In the genomic region with DNA sequence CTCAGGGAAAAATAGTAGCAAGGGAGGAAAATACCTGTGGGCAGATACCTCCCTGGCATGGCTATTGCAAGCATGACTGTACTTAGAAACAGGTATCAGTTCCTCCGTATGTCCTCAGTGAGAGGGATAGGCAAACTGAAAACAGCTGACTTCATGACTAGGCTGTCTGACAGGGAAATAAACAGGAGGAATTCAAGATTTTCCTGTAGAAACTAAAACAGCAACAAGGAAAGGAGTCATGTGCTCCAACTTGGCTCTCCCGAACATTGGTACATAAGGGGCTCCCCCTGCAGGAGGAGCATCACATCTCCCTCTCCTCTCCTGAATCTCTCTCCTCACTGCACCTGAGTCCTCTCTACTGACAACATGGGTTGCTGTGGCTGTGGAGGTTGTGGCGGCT, we compare ENCODE assay signal across 20 mouse cellular contexts. TPM values are rescaled to one million over a fixed set of nuclear protein-coding genes. Genes with fewer than 3 reads are reported as not detected.
DNase-seq lines count a peak whose midpoint lies in the region; ATAC-seq and TF ChIP-seq lines count a peak whose summit lies in the region.
"Had no signal": no experiment of that assay in that cellular context is flagged by ENCODE, and none has a peak within 500 bp of the region (broad histone marks: within the 10 kb centered on the region; RNA-seq: fewer than 3 reads in every experiment).

Gene A030005L19Rik (plus strand): TSS at position 301 of the 400 bp plus-strand sequence.

- H3K9ac ChIP-seq in intestine, postnatal 0 days (ENCODE audit: low read depth, low read length), result no peak within 1 kb of the TSS
- no peak within 1 kb of the TSS for H3K9ac ChIP-seq in intestine, embryonic 15.5 days
- H3K9ac ChIP-seq: liver, embryonic 15.5 days had no signal

- 0 out of 2 replicates have a peak, but pooled peaks have one; percentile 24 for ATAC-seq in intestine, postnatal 0 days
- no peak for ATAC-seq in intestine, embryonic 15.5 days
- ATAC-seq: midbrain, embryonic 16.5 days had no signal

- H3K36me3 ChIP-seq in intestine, postnatal 0 days (ENCODE audit: control insufficient read depth, insufficient read depth), result no peaks in the 10 kb centered on the region
- H3K36me3 ChIP-seq in intestine, embryonic 15.5 days, result no peaks in the 10 kb centered on the region

- no peak within 1 kb of the TSS for H3K27ac ChIP-seq in intestine, postnatal 0 days (ENCODE audit: low read depth, low read length)
- no peak within 1 kb of the TSS for H3K27ac ChIP-seq in intestine, embryonic 15.5 days
- H3K27ac ChIP-seq: liver, embryonic 15.5 days had no signal

- no peak within 1 kb of the TSS for H3K4me2 ChIP-seq in intestine, postnatal 0 days (replicated peaks; ENCODE audit: low read depth)
- no peak within 1 kb of the TSS for H3K4me2 ChIP-seq in intestine, embryonic 15.5 days (replicated peaks)
- H3K4me2 ChIP-seq: liver, embryonic 15.5 days had no signal

- H3K4me3 ChIP-seq in intestine, postnatal 0 days (ENCODE audit: low read depth, low read length), result no peak within 1 kb of the TSS
- no peak within 1 kb of the TSS for H3K4me3 ChIP-seq in intestine, embryonic 15.5 days (replicated peaks)
- H3K4me3 ChIP-seq in lung, adult 2 months (replicated peaks; ENCODE audit: extremely low read depth, low read depth, low read length), result no peak within 1 kb of the TSS
- H3K4me3 ChIP-seq: liver, embryonic 15.5 days; megakaryocyte, embryonic 14.5 days had no signal

- H3K9me3 ChIP-seq in intestine, postnatal 0 days (ENCODE audit: control insufficient read depth), result no peaks in the 10 kb centered on the region
- no peaks in the 10 kb centered on the region for H3K9me3 ChIP-seq in intestine, embryonic 15.5 days
- H3K9me3 ChIP-seq: liver, embryonic 15.5 days; megakaryocyte, embryonic 14.5 days had no signal

- no peak for DNase-seq in lung, adult 2 months
- no peak for DNase-seq in lung, postnatal 14 days
- DNase-seq in ES-CJ7 (ENCODE audit: low read depth, low spot score), result peak; percentile 48
- DNase-seq in lung, postnatal 10 days, result peak; percentile 7
- DNase-seq in cerebellum, adult 11 months, result no peak
- no peak for DNase-seq in frontal cortex, adult 2 months (ENCODE audit: extremely low spot score in 1 of 2, low spot score in 1 of 2)
- DNase-seq: adrenal gland, postnatal 36 days; cerebellum, adult 9-10 months; gastrocnemius, postnatal 25 days; kidney, postnatal 25 days; right cerebral cortex, adult 18-20 months had no signal

- TF ChIP-seq CTCF in intestine, postnatal 0 days (IDR thresholded peaks at IDR 0.05; ENCODE audit: low read depth), result peak; percentile 53
- peak; percentile 22; the same call in 1 of the 2 replicates for TF ChIP-seq CTCF in lung, adult 2 months (IDR thresholded peaks at IDR 0.05; ENCODE audit: insufficient read depth, low read length)

- H3K27me3 ChIP-seq in intestine, postnatal 0 days (replicated peaks; ENCODE audit: control insufficient read depth, insufficient read depth, low read length), result no peaks in the 10 kb centered on the region
- H3K27me3 ChIP-seq in intestine, embryonic 15.5 days (replicated peaks), result no peaks in the 10 kb centered on the region
- H3K27me3 ChIP-seq: liver, embryonic 15.5 days; megakaryocyte, embryonic 14.5 days had no signal

- no peaks in the 10 kb centered on the region for H3K4me1 ChIP-seq in intestine, postnatal 0 days (replicated peaks; ENCODE audit: control insufficient read depth, insufficient read depth, low read length)
- H3K4me1 ChIP-seq in intestine, embryonic 15.5 days (replicated peaks), result no peaks in the 10 kb centered on the region
- H3K4me1 ChIP-seq in lung, adult 2 months (ENCODE audit: control insufficient read depth, insufficient read depth, low read length), result no peaks in the 10 kb centered on the region

- no peak for TF ChIP-seq POLR2A in lung, adult 2 months (IDR thresholded peaks at IDR 0.05; ENCODE audit: borderline replicate concordance, extremely low read depth, low read depth, low read length)

- 75% methylated on average over 3 of the region's 3 CpGs for WGBS in intestine, postnatal 0 days
- WGBS in intestine, embryonic 15.5 days, result 81% methylated on average over 3 of the region's 3 CpGs
- WGBS in lung, adult 2 months, result 68% methylated on average over 3 of the region's 3 CpGs

RNA-seq across cellular contexts. Expression of gene A030005L19Rik, which starts in this region (rescaled TPM):
- 0.31 TPM in 1 of 2 replicates, not detected in the other for polyA plus RNA-seq in intestine, postnatal 0 days (2015; fragmentation: Nextera tagmentation; extraction: Ambion mirVana)
- 0.36 TPM in 1 of 2 replicates, not detected in the other for polyA plus RNA-seq in intestine, embryonic 15.5 days (2015; fragmentation: Nextera tagmentation; extraction: Ambion mirVana)
- 1.5 and 1.6 TPM in 2 replicates for polyA plus RNA-seq in lung, adult 2 months (2012; rRNA removed)
- polyA plus RNA-seq in frontal cortex, adult 2 months (2012; rRNA removed), result 1.5 and 2.2 TPM in 2 replicates
- polyA plus RNA-seq: heart, postnatal 0 days; hindbrain, embryonic 11.5 days; intestine, embryonic 14.5 days; midbrain, embryonic 16.5 days; stomach, embryonic 14.5 days had no signal

Comparison
In these comparisons a context has a peak if more than half of its experiments do, and no peak if none do; other contexts are left out.
1. DNase-seq: peak in ES-CJ7 (single experiment) and lung, postnatal 10 days (single experiment); none in lung, adult 2 months (single experiment), lung, postnatal 14 days (single experiment), cerebellum, adult 11 months (single experiment) and frontal cortex, adult 2 months (0 of 2).
2. Peak in ATAC-seq in intestine, postnatal 0 days; RNA of the gene not detected or under 1 TPM.